Mouse (Mus musculus) B cell, adult 2 months (primary cell): Measurements from ENCODE around the gene Zfp668.

Experiments used
- DNase-seq, 2 experiments: peaks; one replicate each; pipeline ENCODE4 v3.0.0; 2022

The Zfp668 gene

DNA sequence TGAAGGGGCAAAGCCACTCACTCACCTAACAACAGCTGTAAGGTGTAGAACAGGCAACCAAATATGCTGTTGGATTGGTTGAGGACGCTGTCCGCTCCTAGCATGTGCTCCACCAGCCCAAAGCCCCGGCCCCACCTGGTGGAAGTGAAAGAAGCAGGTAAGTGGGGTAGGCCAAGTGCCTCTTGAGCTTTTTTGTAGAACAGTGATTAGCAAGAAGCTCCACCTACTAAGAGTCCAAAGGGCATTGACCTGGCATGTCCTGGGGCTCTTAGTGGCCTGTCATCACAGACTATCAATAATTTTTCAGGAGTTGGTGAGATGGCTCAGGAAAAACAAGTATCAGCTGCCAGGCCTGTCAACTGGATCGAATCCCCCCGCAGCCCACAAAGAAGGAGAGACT, 17.9 kb upstream of the Zfp668 start:
- no peak for DNase-seq

DNA sequence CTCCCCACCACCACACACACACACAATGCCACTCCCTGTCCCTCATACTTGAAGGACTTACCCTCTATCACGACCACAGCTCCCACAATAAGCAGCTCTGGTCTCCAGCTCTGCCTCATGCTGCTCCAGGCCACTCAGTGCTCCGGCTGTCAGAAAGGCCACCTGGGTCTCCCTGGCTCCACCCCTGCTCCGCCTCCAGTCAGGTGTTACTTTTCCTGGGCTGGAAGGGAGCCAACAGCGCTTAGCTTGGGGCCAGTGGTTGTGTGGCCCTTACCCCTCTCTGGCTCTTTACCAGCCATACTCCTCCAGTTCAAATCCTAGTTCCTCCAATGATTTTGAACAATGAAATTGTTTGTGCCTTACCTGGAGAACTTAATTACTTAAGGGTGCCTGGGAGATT, 14.2 kb upstream of the Zfp668 start, which contains the start of gene Prss53:
Gene Prss53, minus strand, starts transcription at position 173 of the 400 bp plus-strand sequence.
- DNase-seq, result no peak

GRCm38 (mm10) chr7:127888821-127889220, 12.2 kb upstream of the Zfp668 start:
- no peak for DNase-seq

GRCm38 (mm10) chr7:127887781-127888180, 11.2 kb upstream of the Zfp668 start:
- DNase-seq, result no peak

GRCm38 (mm10) chr7:127887191-127887590, 10.6 kb upstream of the Zfp668 start:
- DNase-seq, result no peak

- DNase-seq, result no peak
These were observed 9.9 kb upstream of the Zfp668 start for GRCm38 (mm10) chr7:127886551-127886950.

GRCm38 (mm10) chr7:127885951-127886350, 9.3 kb upstream of the Zfp668 start:
- DNase-seq, result no peak

- no peak for DNase-seq
These were observed 3.8 kb upstream of the Zfp668 start for GRCm38 (mm10) chr7:127880431-127880830.

- DNase-seq, result no peak
These were observed 2.7 kb upstream of the Zfp668 start for GRCm38 (mm10) chr7:127879301-127879700.

- DNase-seq, result peak; percentile 73 to 80
These were observed 574 bp downstream of the Zfp668 start, which contains the start of gene Zfp646 for GRCm38 (mm10) chr7:127876041-127876466. Gene Zfp646 (plus strand): TSS chr7:127876221.

DNA sequence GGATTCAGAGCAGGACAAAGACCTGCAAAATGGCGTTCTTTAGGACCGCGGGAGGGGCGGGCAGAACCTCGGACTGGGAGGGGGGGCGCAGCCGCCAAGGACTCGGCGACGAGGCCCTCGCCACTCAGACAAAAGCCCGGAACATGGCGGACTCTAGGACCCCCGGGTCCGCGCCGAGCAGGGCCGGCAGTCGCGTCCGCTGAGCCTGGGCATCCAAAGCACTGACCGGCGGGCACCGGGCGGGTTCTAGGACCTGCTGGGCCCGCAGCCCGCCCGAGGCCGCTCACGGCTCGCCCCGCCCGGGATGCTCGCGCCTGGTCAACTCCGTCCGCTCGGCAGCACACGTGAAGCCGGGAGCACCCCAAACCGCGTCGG, 1.0 kb downstream of the Zfp668 start:
- DNase-seq, result peak; percentile 90 to 91

DNA sequence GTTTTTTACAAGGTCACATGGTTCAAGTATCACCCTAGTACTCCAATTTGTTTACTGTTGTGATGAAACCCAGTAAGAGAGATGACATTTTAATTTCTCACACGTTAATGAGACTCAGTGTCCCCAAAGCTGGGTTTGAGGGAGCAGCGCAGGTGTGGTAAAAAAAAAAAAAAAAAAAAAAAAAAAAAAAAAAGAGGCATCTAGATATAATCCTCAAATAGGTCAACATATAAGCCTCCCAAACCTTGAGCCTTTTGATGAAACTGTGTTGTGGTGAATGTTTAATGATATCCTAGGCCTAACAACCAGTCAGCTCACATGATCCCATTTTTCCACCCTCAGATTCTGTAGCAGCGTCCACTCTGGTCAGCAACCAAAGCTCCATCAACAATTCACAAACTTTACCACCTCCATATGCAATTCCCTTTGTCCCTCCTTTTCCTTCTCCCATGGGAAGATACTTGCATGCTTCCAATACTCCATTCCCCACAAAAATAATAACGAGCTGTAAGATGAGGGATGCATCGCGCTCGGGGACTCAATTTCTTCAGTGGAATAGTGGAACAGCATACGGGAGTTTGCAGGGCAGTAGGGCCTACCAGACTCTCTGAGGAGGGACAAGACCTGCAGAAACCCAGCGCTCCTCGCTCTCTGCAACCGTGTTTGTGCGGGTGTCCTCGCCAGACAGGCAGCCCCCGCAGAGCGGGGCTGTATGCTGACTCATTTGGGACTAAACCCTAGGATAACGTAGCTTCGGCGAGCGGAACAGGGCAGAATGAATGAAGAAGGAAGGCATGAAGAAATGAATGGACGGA, 1.6 kb downstream of the Zfp668 start:
- DNase-seq, result no peak

DNA sequence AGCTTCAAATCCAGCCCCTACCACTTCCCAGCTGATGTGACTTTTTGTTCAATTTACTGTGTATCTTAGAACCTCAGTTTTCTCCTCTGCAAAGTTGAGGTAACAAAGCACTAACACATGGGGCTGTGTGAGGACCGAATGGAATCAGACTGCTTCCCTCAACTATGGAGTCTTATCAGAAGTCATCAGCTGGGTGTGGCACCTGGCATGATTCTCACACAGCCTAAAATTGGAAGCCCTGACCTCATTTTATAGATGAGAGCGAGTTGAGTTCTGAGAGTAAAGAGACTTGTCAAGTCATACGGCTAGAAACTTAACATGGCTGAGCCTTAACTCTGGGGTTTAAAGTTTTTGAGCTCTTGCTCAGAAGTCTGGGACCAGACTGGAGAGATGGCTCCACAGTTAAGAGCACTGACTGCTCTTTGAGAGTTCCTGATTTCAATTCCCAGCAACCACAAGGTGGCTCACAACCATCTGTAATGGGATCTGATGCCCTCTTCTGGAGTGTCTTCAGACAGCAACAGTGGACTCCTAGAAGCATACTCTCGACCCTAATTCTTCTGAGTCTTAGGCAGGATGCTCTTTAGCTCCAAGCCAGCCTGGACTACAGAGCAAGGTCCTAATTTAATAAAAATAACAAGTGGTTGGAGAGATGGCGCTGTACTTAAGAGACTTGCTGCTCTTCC, 6.3 kb downstream of the Zfp668 start:
- peak in 1 of 2 experiments; percentile 14 for DNase-seq

GRCm38 (mm10) chr7:127869149-127869810, 7.3 kb downstream of the Zfp668 start:
- DNase-seq, result no peak

GRCm38 (mm10) chr7:127867641-127868040, 9.0 kb downstream of the Zfp668 start:
- no peak for DNase-seq

GRCm38 (mm10) chr7:127866434-127866833, 10.2 kb downstream of the Zfp668 start:
- no peak for DNase-seq

GRCm38 (mm10) chr7:127858258-127858657, 18.4 kb downstream of the Zfp668 start:
- no peak for DNase-seq

DNA sequence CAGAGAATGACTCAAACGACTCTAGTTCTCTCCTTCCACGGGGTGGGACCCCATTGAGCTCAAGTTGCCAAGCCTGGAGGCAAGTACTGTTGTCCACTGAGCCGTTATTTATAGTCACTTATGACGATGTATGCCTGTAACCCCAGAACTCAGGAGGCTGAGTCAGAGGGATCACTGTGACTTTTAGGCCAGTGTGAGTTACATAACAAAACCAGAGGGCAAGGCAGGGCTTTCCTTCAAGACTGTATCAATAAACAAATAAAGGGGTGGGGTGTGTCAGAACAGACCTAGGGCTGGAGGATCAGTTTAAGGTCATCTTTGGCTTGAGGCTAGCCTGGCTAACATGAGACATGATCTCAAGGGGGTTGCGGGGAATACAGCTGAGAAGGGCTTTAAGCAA, 25.7 kb downstream of the Zfp668 start:
- DNase-seq, result no peak

DNA sequence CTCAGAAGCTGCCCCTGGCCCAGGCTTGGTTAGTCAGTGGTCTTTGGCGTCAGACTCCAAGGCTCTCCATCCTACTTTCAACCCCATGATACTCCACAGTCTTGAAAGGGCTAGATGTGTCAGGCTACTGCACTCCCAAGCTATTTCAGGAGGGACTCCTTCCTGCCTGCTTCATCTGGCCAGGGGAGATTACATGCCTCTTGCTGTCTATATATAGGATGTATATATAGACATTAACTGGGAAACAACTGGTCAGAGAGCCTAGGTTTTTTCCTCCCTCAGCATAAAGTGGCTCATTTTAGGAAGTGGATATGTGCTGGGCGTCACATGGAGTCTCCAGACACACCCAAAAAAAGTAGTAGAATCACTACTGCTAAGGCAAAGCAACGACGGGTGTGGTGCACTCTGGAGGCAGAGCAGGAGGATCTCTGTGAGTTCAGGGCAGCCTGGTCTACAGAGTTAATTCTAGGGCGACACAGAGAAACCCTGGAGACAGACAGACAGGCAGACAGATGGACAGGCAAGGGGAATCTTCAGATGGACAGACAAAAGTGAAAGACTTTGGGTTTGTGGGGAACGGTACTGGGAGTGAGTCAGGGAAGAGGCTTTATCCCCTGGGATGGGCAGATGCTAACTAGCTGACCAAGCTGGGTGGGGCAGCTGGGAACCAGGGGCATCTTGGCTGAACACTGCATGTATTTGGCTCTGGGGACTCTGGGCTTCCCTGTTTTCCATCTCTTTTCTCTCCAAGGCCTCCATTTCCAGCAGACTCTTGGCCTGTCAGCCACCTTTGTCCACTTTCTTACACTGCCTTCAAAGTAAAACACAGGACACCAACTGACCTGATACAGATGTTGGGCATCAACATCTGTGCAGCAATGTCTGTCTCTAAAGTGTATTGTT, 26.4 kb downstream of the Zfp668 start:
- DNase-seq, result no peak

DNA sequence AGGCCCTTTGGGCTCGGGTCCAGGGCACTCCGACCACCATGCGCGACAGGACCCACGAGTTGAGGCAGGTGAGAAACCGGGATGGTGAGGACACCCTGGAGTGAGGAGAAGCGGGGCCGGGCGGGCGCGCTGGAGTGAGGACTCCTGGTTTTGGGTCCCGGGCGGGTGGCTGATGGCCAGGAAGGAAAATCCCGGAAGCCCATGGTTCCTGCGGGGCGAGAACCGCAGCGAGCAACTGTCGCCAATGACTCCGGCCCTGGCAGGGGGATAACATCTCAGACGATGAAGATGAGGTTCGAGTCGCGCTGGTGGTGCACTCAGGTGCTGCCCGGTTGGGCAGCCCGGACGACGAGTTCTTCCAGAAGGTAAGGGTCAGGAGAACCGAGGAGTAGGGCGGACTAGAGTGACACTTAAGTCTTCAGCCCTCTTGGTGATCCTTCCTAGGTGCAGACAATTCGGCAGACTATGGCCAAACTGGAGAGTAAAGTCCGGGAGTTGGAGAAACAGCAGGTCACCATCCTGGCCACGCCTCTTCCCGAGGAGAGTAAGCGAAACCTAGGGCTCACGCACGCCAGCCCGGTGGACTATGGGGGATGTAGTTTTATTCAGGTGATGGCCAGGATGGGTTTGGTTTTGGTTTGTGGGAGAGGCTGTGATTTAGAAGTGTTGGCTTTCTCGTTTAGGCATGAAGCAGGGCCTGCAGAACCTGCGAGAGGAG, 34.5 kb downstream of the Zfp668 start:
- peak; percentile 84 to 85 for DNase-seq

DNA sequence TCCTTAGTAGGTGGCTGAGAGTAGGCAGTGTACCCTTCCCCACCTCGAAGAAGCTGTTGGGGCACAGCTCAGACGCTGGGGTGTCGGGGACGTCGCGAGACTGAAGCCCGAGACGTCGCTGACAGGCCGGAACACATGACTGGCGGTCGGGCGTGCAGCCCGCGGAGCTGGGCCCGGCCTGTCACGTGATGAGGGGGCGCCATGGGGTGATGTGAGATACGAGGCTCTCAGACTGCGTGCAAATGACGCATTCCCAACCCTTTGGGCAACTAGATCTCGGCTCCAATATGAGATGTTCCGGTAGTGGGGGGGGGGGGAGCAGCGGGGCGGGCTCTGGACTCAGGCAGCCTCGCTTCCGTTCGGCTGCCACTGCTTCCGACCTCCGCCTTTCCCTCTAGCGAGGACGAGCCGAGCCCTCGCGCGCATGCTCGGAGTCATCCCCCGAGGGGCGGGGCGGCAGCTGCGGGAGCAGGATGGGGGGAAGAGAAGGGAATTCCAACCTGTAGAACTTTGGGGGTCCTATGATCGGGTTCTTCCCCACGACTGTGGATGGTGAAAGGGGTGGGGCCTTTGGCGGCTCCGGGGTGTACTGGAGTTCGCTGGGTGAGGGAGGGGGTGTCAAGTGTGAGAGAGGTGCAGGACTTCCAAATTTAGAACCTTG, 35.2 kb downstream of the Zfp668 start:
- DNase-seq, result peak; percentile 92
